Mouse (Mus musculus) liver, adult 2 months (tissue): Measurements from ENCODE around the gene Klk10.

Experiments used
- CTCF ChIP-seq: fragments of 200-500 bp; IDR thresholded peaks from 2 replicates; pipeline ENCODE4 v1.5.1; 2011; ENCODE audit warnings: low read depth, low read length, control low read depth
- POLR2A ChIP-seq: fragments of 200-500 bp; IDR thresholded peaks from 2 replicates; pipeline ENCODE4 v1.6.1; 2011; ENCODE audit warnings: low read length, control low read depth; ENCODE audit not compliant: insufficient read depth; ENCODE audit errors: extremely low read depth

DNA sequence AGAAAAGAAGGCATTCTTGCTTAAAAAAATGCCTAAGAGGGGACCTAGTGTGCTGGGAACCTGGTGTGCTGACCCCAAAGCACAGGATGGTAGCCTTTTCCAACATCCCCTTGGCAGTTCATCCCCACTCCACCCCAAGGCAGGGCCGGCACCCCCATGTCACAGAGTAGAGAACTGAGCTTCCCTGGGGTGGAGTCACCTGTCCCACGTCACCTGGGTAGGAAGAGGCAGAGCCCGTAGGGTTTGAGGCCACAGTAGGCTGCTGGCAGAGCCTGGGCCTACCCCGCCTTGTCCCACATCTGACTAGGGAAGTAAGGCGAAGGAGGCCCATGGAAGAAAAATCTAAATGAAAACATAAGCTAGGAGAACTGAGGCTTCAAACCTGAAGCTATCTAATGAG is 6.5 kb upstream of the Klk10 start, which contains the start of gene Klk11:
- TF ChIP-seq CTCF (no peak), POLR2A (no peak)
